Mouse (Mus musculus) naive thymus-derived CD4-positive, alpha-beta T cell, adult 2 months (primary cell): ENCODE data around the gene Vmn1r233.

Experiments used
- DNase-seq: peaks from one replicate; pipeline ENCODE4 v3.0.0-alpha.2; 2011; ENCODE audit warnings: low read depth

Gene Vmn1r233

GRCm38 (mm10) chr17:20996364-20996763 lies at the start of gene Vmn1r233:
Gene Vmn1r233 (minus strand): TSS chr17:20996464.
- DNase-seq: no peak

- no peak for DNase-seq
Measured at GRCm38 (mm10) chr17:21018410-21019080, 22.3 kb upstream of the Vmn1r233 start.

GRCm38 (mm10) chr17:21009726-21010125 lies 13.5 kb upstream of the Vmn1r233 start:
- DNase-seq: no peak

GRCm38 (mm10) chr17:21008382-21009331 lies 12.4 kb upstream of the Vmn1r233 start, which contains the start of gene Zfp160:
Gene Zfp160 (plus strand): TSS chr17:21008903.
- DNase-seq: peak; percentile 88

- DNase-seq: no peak
Measured at GRCm38 (mm10) chr17:20993716-20994115, 2.5 kb downstream of the Vmn1r233 start.

- no peak for DNase-seq
Measured at GRCm38 (mm10) chr17:20966681-20967080, 29.6 kb downstream of the Vmn1r233 start.

- DNase-seq: no peak
Measured at GRCm38 (mm10) chr17:20965421-20965820, 30.8 kb downstream of the Vmn1r233 start.

- DNase-seq: no peak
Measured at GRCm38 (mm10) chr17:20960386-20960785, 35.9 kb downstream of the Vmn1r233 start.

- peak; percentile 30 for DNase-seq
Measured at GRCm38 (mm10) chr17:20946636-20947035, 49.6 kb downstream of the Vmn1r233 start.

GRCm38 (mm10) chr17:20946026-20946565 lies 50.2 kb downstream of the Vmn1r233 start:
- no peak for DNase-seq

GRCm38 (mm10) chr17:20944985-20945891 lies 51.0 kb downstream of the Vmn1r233 start, which contains the start of gene Ppp2r1a:
Gene Ppp2r1a (plus strand): TSS chr17:20945311.
- peak; percentile 100 for DNase-seq

GRCm38 (mm10) chr17:20944226-20944625 lies 52.0 kb downstream of the Vmn1r233 start:
- DNase-seq: peak; percentile 37
